Mouse (Mus musculus) fibroblast of lung, adult 2 months (primary cell): ENCODE measurements around the gene Fam71d.
A peak's percentile ranks its signal among the peaks of the same experiment; 100 is the strongest.

Experiments
- DNase-seq: peaks from one replicate; pipeline ENCODE4 v3.0.0-alpha.2; 2011; ENCODE audit warnings: low read depth

The Fam71d gene

GRCm38 (mm10) chr12:78773211-78773610, 81.9 kb downstream of the Fam71d start:
- no peak for DNase-seq

GRCm38 (mm10) chr12:78777916-78778315, 86.6 kb downstream of the Fam71d start:
- no peak for DNase-seq

GRCm38 (mm10) chr12:78778423-78779067, 87.2 kb downstream of the Fam71d start:
- DNase-seq, result peak; percentile 15
